Mouse (Mus musculus): ENCODE measurements around the gene Igfbp1. TPM values are rescaled to one million over a fixed set of nuclear protein-coding genes. Genes with fewer than 3 reads are reported as not detected.

Gene Igfbp1
- polyA plus RNA-seq (2012; ENCODE audit: insufficient read depth, insufficient read length, missing spikeins): not detected in 2 replicates

- no peak within 1 kb of the TSS for H3K27ac ChIP-seq (replicated peaks; ENCODE audit: low read depth, low read length)
- H3K4me3 ChIP-seq (ENCODE audit: insufficient read depth, low read depth, low read length): no peak within 1 kb of the TSS
- no peaks in the 10 kb centered on the region for H3K4me1 ChIP-seq (ENCODE audit: control insufficient read depth, insufficient read depth, insufficient read length, low read length)
Observed at GRCm38 (mm10) chr11:7197491-7197941, at the start of gene Igfbp1. TSS of gene Igfbp1 (plus strand) at chr11:7197782.

DNA sequence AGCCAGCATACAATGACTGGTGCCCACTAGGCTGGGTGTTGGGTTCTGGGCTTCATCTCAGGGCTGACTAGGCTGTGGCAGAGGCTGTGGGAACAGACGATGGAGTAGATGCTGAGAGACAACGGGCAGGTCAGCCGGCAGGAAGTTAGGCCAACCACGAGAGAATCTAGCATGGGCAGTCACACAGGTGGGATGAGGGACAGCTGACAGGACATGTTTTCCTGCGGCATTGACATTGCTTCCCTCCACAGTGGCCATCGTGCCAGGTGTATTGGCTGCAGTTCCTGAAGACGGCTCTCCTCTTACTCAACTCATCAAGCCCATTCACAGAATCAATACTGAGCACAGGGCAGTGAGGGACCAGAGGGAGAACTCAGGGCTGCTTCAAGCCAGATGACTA lies 49.6 kb upstream of the Igfbp1 start:
- Histone ChIP-seq H3K4me3 (ENCODE audit: insufficient read depth, low read depth, low read length) (no peak overlapping the region), H3K4me1 (ENCODE audit: control insufficient read depth, insufficient read depth, insufficient read length, low read length) (no peaks in the 10 kb centered on the region), H3K27ac (replicated peaks; ENCODE audit: low read depth, low read length) (no peak overlapping the region)

DNA sequence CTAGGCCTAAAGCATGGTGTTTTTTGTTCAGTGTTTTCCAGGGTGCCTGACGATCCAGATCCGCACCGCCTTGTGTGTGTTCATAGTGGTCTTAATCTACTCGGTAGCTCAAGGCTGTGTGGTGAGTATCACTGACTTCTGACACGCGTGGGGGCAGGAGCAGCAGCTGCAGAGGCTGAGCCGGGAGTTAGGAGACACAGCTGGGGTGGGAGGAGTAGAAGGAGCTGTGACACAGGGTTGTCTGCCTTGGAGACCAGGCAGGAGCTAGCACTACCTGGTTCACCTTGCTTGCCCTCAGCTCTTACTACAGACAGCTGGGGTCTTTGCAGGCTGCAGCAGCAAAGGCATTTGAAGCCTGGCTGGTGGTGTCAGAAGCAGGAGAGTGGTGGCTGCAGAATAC lies 48.1 kb upstream of the Igfbp1 start:
- no peak overlapping the region for H3K27ac ChIP-seq (replicated peaks; ENCODE audit: low read depth, low read length)
- H3K4me3 ChIP-seq (ENCODE audit: insufficient read depth, low read depth, low read length): no peak overlapping the region

GRCm38 (mm10) chr11:7150511-7150910 lies 47.1 kb upstream of the Igfbp1 start:
- no peak overlapping the region for H3K4me3 ChIP-seq (ENCODE audit: insufficient read depth, low read depth, low read length)
- H3K4me1 ChIP-seq (ENCODE audit: control insufficient read depth, insufficient read depth, insufficient read length, low read length): no peaks in the 10 kb centered on the region
- H3K27ac ChIP-seq (replicated peaks; ENCODE audit: low read depth, low read length): no peak overlapping the region

More for the DNA sequence above, 48.1 kb upstream of the Igfbp1 start:
- no peaks in the 10 kb centered on the region for H3K4me1 ChIP-seq (ENCODE audit: control insufficient read depth, insufficient read depth, insufficient read length, low read length)

GRCm38 (mm10) chr11:7152371-7152770 lies 45.2 kb upstream of the Igfbp1 start:
- Histone ChIP-seq H3K4me3 (ENCODE audit: insufficient read depth, low read depth, low read length) (no peak overlapping the region), H3K4me1 (ENCODE audit: control insufficient read depth, insufficient read depth, insufficient read length, low read length) (no peaks in the 10 kb centered on the region), H3K27ac (replicated peaks; ENCODE audit: low read depth, low read length) (no peak overlapping the region)

DNA sequence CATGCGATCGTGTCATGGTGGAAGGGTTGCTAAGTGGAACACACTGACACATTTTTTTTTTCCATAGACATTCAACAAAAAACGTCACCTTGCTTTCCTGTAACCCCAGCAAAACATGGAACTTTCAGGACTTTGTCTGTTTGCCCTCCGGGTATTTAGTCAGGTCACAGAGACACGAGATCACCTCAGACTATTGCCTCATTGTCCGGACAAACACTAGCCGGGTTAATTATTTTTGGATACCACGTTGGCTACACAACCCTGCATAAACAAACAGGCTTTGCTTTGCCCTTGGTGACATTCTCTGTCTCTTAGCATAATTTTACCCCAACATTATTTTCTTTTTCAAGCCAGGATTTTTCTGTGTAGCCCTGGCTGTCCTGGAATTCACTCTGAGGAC lies 44.5 kb upstream of the Igfbp1 start:
- Histone ChIP-seq H3K4me1 (ENCODE audit: control insufficient read depth, insufficient read depth, insufficient read length, low read length) (no peaks in the 10 kb centered on the region), H3K27ac (replicated peaks; ENCODE audit: low read depth, low read length) (no peak overlapping the region), H3K4me3 (ENCODE audit: insufficient read depth, low read depth, low read length) (no peak overlapping the region)

GRCm38 (mm10) chr11:7156427-7156826 lies 41.2 kb upstream of the Igfbp1 start:
- Histone ChIP-seq H3K27ac (replicated peaks; ENCODE audit: low read depth, low read length) (no peak overlapping the region), H3K4me1 (ENCODE audit: control insufficient read depth, insufficient read depth, insufficient read length, low read length) (no peaks in the 10 kb centered on the region), H3K4me3 (ENCODE audit: insufficient read depth, low read depth, low read length) (no peak overlapping the region)

DNA sequence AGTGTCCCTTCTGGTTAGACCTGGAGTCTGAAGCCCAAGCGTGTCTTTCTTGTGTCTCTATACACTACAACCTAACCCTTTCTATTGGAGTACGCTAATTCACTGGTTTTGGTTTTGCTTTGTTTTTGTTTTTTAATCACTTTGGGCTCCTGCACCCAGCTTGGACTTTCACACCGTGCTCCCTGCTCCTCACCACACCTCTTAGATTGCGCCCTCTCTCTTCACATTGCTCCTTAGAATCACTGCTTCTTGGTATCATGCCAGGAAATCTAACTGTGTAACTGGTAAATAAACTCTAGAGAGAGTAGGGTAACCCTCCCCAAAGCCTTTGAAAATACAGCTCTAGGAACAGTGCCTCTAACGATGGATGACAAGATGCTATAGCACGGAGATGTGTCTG lies 39.4 kb upstream of the Igfbp1 start:
- Histone ChIP-seq H3K4me1 (ENCODE audit: control insufficient read depth, insufficient read depth, insufficient read length, low read length) (no peaks in the 10 kb centered on the region), H3K27ac (replicated peaks; ENCODE audit: low read depth, low read length) (no peak overlapping the region), H3K4me3 (ENCODE audit: insufficient read depth, low read depth, low read length) (no peak overlapping the region)

- no peak overlapping the region for H3K4me3 ChIP-seq (ENCODE audit: insufficient read depth, low read depth, low read length)
- H3K4me1 ChIP-seq (ENCODE audit: control insufficient read depth, insufficient read depth, insufficient read length, low read length): no peaks in the 10 kb centered on the region
- no peak overlapping the region for H3K27ac ChIP-seq (replicated peaks; ENCODE audit: low read depth, low read length)
Observed at GRCm38 (mm10) chr11:7160146-7160545, 37.4 kb upstream of the Igfbp1 start.

DNA sequence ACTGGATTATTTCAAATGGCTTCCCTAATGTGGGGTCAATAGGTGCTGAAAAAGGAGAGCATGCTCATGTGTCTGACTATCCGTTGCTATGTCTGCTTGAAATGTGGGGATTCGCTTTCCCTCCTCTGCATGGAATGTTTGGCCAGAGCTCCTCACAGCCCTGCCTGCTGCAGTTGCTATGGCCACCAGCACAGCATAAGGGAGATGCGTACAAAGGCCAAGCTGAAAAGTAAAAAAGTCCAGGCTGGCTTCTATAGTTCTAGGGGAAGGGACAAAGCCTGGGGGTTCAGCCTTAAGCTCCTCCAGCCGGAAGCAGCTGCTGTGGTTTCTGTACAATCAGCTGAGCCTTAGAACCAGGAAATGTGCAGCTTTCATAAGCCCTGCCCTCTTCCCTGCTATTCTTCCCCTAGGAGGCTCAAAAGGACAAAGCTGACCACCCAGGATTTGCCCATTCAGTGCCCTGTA lies 36.9 kb upstream of the Igfbp1 start:
- no peak overlapping the region for H3K4me3 ChIP-seq (ENCODE audit: insufficient read depth, low read depth, low read length)
- H3K27ac ChIP-seq (replicated peaks; ENCODE audit: low read depth, low read length): no peak overlapping the region
- H3K4me1 ChIP-seq (ENCODE audit: control insufficient read depth, insufficient read depth, insufficient read length, low read length): no peaks in the 10 kb centered on the region

GRCm38 (mm10) chr11:7161502-7162174 lies 35.9 kb upstream of the Igfbp1 start:
- Histone ChIP-seq H3K27ac (replicated peaks; ENCODE audit: low read depth, low read length) (no peak overlapping the region), H3K4me1 (ENCODE audit: control insufficient read depth, insufficient read depth, insufficient read length, low read length) (no peaks in the 10 kb centered on the region), H3K4me3 (ENCODE audit: insufficient read depth, low read depth, low read length) (no peak overlapping the region)

DNA sequence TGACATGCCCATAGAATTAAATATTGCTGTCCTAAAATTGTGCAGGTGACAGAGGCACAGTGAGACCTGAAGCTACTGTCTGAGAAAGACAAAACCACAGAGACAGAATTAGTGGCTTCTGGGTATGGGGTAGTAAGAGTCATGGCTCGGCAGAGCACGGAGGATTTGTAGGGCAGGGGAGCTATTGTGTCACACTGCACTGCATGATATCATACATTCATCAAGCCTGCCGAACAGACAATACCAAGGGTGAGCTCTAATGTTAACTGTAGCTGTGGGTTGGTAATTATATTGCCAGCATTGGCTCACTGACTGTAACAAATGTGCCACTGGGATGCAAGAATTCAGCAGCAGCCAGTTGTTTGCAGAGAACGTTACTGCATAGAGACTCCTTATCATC lies 33.2 kb upstream of the Igfbp1 start:
- Histone ChIP-seq H3K4me1 (ENCODE audit: control insufficient read depth, insufficient read depth, insufficient read length, low read length) (no peaks in the 10 kb centered on the region), H3K27ac (replicated peaks; ENCODE audit: low read depth, low read length) (no peak overlapping the region), H3K4me3 (ENCODE audit: insufficient read depth, low read depth, low read length) (no peak overlapping the region)

DNA sequence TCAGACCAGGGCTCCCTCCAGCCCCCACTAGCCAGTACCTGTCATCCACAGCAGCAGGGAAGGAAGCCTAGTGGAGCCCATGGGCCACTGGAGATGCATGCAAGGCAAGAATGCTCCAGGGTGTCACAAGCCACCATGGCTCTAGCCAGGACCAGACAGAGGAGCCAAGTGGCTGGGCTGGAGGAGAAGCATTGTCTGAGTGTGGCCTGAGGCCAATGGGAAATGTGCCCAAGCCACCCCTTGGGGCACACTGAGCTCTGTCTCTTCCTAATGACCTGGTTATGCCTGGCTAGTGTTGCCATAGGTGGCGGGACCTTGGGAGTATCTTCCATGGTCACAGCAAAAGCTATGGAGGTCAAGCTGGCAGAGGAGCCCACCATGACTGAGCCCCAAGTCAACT lies 27.9 kb upstream of the Igfbp1 start:
- no peak overlapping the region for H3K4me3 ChIP-seq (ENCODE audit: insufficient read depth, low read depth, low read length)
- H3K27ac ChIP-seq (replicated peaks; ENCODE audit: low read depth, low read length): no peak overlapping the region

DNA sequence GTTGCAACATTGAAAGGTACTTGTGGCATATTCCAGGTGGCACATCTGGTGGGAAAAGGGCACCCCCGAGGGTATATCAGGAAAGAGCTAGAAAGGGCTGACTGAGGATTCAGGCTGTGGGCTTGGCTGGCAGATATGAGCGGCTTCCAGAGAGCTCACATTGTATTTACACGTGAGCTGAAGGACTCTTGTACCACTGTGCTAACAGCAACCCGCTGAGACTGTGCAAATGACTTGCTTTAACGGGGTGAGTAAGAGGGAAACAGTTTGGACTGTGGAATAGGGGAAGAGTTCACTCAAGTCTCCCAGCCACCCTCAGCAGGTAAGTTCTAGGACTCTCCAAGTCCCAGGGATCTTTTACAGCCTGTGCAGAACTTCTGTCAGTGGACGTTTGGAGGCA lies 23.9 kb upstream of the Igfbp1 start:
- Histone ChIP-seq H3K4me3 (ENCODE audit: insufficient read depth, low read depth, low read length) (no peak overlapping the region), H3K27ac (replicated peaks; ENCODE audit: low read depth, low read length) (no peak overlapping the region), H3K4me1 (ENCODE audit: control insufficient read depth, insufficient read depth, insufficient read length, low read length) (no peaks in the 10 kb centered on the region)

More for the DNA sequence above, 27.9 kb upstream of the Igfbp1 start:
- H3K4me1 ChIP-seq (ENCODE audit: control insufficient read depth, insufficient read depth, insufficient read length, low read length): no peaks in the 10 kb centered on the region

DNA sequence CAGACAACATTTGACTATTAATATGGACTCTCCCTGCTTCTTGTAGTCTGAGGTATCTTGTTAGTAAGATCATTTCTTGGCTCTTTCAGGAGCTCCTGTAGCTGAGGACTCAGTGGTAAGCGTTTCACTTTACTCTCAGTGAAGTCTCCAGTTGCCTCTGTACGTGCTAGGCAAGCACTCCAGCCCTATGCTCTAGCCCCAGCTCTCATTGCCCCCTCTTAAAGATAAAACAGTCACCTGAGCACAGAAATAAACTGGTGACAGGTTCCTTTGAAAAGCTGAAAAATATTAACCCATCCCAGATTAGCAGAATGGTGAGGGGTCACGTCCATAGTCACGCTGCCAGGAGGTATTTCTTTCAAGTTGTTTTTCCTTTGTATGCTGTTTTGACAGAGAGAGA lies 18.9 kb upstream of the Igfbp1 start:
- Histone ChIP-seq H3K27ac (replicated peaks; ENCODE audit: low read depth, low read length) (no peak overlapping the region), H3K4me3 (ENCODE audit: insufficient read depth, low read depth, low read length) (no peak overlapping the region), H3K4me1 (ENCODE audit: control insufficient read depth, insufficient read depth, insufficient read length, low read length) (no peaks in the 10 kb centered on the region)

GRCm38 (mm10) chr11:7179276-7179675 lies 18.3 kb upstream of the Igfbp1 start:
- H3K4me3 ChIP-seq (ENCODE audit: insufficient read depth, low read depth, low read length): no peak overlapping the region
- no peaks in the 10 kb centered on the region for H3K4me1 ChIP-seq (ENCODE audit: control insufficient read depth, insufficient read depth, insufficient read length, low read length)
- H3K27ac ChIP-seq (replicated peaks; ENCODE audit: low read depth, low read length): no peak overlapping the region
